Mouse (Mus musculus) olfactory bulb, adult 2 months (tissue): Measurements from ENCODE around the gene Drg2. TPM values are rescaled to one million over a fixed set of nuclear protein-coding genes. Genes with fewer than 3 reads are reported as not detected.
"Not testable (repeated sequence)": the region's sequence is repeated elsewhere in the genome, so short reads cannot be mapped to it uniquely, and the experiment has no call there.

Source experiments
- H3K27ac ChIP-seq: fragments of 200-500 bp; 2 replicates; pipeline ENCODE4 v1.5.1; 2012; ENCODE audit warnings: low read depth, low read length; ENCODE audit not compliant: insufficient read depth
- H3K4me1 ChIP-seq: fragments of 200-500 bp; 2 replicates; pipeline ENCODE4 v1.6.1; 2012; ENCODE audit warnings: low read length; ENCODE audit not compliant: control insufficient read depth, insufficient read depth
- H3K4me3 ChIP-seq: fragments of 200-500 bp; 2 replicates; pipeline ENCODE4 v1.5.1; 2012; ENCODE audit warnings: mild to moderate bottlenecking, low read depth, low read length, moderate library complexity; ENCODE audit not compliant: insufficient read depth
- CTCF ChIP-seq: fragments of 200-500 bp; IDR thresholded peaks from 2 replicates; pipeline ENCODE4 v1.5.1; 2012; ENCODE audit warnings: low read depth, mild to moderate bottlenecking, low read length, moderate library complexity; ENCODE audit not compliant: insufficient read depth
- POLR2A ChIP-seq: fragments of 200-500 bp; IDR thresholded peaks from 2 replicates; pipeline ENCODE4 v1.6.1; 2012; ENCODE audit warnings: mild to moderate bottlenecking, low read depth, low read length, moderate library complexity; ENCODE audit not compliant: insufficient read depth
- WGBS: fragments of 180-500 bp; shearing (Covaris S2); methylation state at CpG from one replicate; pipeline ENCODE4 v1.1.7; 2018; 5-methylcytosine and 5-hydroxymethylcytosine counted together
- polyA plus RNA-seq: library from polyadenylated mRNA; stranded (reverse); fragments of >200 nt; gene quantifications from 2 replicates; pipeline ENCODE4 v1.2.4, GENCODE M21; 2012; ENCODE audit warnings: low replicate concordance; ENCODE audit not compliant: missing spikeins, insufficient read depth, insufficient read length

Drg2 gene
- polyA plus RNA-seq, 1 experiment, result not detected

DNA sequence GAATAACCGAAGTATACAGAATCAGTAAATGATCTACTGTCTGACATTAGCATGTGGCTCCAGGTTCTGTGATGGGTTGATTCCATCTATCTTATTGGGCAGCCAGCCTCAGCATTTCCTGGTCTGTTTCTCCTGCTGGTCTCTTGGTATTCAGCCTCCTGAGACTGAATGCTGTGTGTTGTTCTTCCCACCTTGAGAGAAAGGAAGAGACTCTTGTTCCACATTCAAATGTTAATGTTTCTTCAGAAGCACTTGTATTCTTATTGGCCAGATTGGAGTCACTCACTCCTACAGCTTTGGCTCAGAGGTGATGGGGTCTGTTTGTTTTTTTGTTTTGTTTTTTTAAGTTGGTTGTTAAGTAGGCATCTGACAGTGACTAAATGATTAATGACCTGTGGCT, 31.4 kb upstream of the Drg2 start:
- WGBS, result 93% methylated on average over 1 of the region's 1 CpGs
- no peak overlapping the region for H3K4me3 ChIP-seq
- no peak overlapping the region for H3K27ac ChIP-seq
- H3K4me1 ChIP-seq, result peaks cover 7% of the 10 kb centered on the region
- TF ChIP-seq CTCF, result no peak
- TF ChIP-seq POLR2A, result no peak

GRCm38 (mm10) chr11:60426417-60426816, 28.0 kb upstream of the Drg2 start:
- TF ChIP-seq CTCF (no peak), POLR2A (no peak)
- WGBS, result 91% methylated on average over 1 of the region's 1 CpGs
- no peaks in the 10 kb centered on the region for H3K4me1 ChIP-seq

DNA sequence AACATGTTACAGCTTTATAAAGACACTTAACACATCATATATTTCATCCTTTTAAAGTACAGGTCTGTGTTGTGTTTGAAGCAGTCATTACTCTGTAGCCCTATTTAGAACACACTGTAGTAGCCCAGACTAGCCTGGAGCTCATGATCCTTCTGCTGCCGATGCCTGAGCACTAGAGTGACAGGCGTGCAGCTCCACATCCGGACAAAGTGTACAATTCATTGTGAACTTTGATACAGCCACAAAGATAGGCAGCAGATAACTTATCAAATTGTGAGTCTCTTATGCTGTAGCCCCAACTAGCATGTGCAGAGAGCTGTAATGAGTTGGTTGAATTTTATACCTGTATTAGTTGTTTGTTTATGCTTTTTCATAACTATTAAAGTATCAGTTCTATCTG, 26.8 kb upstream of the Drg2 start:
- Histone ChIP-seq H3K4me3 (no peak overlapping the region), H3K27ac (no peak overlapping the region), H3K4me1 (no peaks in the 10 kb centered on the region)
- TF ChIP-seq CTCF, result no peak
- TF ChIP-seq POLR2A, result no peak
- WGBS, result 95% methylated on average over 3 of the region's 3 CpGs

More at GRCm38 (mm10) chr11:60426417-60426816, 28.0 kb upstream of the Drg2 start:
- Histone ChIP-seq H3K4me3 (no peak overlapping the region), H3K27ac (no peak overlapping the region)

GRCm38 (mm10) chr11:60433501-60433900, 20.9 kb upstream of the Drg2 start:
- no peaks in the 10 kb centered on the region for H3K4me1 ChIP-seq
- no peak overlapping the region for H3K4me3 ChIP-seq
- no peak overlapping the region for H3K27ac ChIP-seq
- TF ChIP-seq CTCF (no peak), POLR2A (no peak)

GRCm38 (mm10) chr11:60435133-60435532, 19.3 kb upstream of the Drg2 start:
- no peak for TF ChIP-seq CTCF
- TF ChIP-seq POLR2A, result no peak
- Histone ChIP-seq H3K4me3 (no peak overlapping the region), H3K4me1 (no peaks in the 10 kb centered on the region), H3K27ac (no peak overlapping the region)
- WGBS, result 97% methylated on average over 1 of the region's 1 CpGs

- WGBS, result 67% methylated on average over 3 of the region's 3 CpGs
- TF ChIP-seq CTCF (no peak), POLR2A (no peak)
- no peaks in the 10 kb centered on the region for H3K4me1 ChIP-seq
- H3K4me3 ChIP-seq, result no peak overlapping the region
- H3K27ac ChIP-seq, result no peak overlapping the region
Observed at GRCm38 (mm10) chr11:60436618-60437017, 17.8 kb upstream of the Drg2 start.

DNA sequence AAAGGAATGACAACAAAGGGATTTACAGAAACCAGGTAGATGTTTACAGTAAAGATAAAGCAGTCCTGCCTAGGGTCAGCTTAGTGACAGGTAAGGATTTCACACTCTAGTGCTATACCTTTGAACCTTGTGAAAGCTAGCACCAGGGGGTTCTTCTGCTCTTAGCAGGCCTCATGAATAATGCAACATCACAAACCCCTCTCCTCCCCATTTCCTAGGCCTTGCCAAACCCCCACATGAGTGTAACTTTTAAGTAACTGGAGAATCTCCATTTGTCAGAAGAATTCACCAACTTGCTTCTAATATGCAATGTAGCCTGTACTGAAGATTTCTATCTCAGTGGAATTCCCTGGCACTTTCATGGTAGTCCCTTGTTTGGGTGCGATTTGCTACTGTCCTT, 14.8 kb upstream of the Drg2 start:
- 33% methylated on average over 1 of the region's 1 CpGs for WGBS
- not testable (repeated sequence) for H3K4me3 ChIP-seq, H3K27ac ChIP-seq, H3K4me1 ChIP-seq

DNA sequence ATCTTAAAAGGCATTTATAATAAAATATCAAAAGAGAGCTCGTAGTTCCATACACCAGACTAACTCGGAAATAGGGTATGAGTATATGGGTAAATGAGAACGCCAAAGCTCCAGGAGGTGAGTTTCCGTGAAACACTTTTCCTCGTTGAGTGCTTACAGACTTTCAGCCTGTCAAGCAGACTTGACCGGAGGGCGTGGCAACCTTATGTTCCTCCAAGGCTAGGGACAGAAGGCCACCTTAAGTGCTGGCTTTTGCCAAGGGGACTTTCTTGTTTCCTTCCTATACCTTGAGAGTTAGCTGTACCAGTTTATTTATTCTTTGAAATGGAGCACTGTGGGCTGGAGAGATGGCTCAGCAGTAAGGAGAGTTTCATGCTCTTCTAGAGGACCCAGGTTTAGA, 14.2 kb upstream of the Drg2 start:
- H3K27ac ChIP-seq, result no peak overlapping the region
- H3K4me1 ChIP-seq, result no peaks in the 10 kb centered on the region
- WGBS, result 52% methylated on average over 7 of the region's 7 CpGs
- no peak for TF ChIP-seq POLR2A
- TF ChIP-seq CTCF, result no peak
- no peak overlapping the region for H3K4me3 ChIP-seq

- Histone ChIP-seq H3K27ac (no peak overlapping the region), H3K4me1 (no peaks in the 10 kb centered on the region), H3K4me3 (no peak overlapping the region)
- TF ChIP-seq CTCF (no peak), POLR2A (no peak)
- WGBS, result 85% methylated on average over 6 of the region's 6 CpGs
Observed at GRCm38 (mm10) chr11:60442896-60443295, 11.5 kb upstream of the Drg2 start.

DNA sequence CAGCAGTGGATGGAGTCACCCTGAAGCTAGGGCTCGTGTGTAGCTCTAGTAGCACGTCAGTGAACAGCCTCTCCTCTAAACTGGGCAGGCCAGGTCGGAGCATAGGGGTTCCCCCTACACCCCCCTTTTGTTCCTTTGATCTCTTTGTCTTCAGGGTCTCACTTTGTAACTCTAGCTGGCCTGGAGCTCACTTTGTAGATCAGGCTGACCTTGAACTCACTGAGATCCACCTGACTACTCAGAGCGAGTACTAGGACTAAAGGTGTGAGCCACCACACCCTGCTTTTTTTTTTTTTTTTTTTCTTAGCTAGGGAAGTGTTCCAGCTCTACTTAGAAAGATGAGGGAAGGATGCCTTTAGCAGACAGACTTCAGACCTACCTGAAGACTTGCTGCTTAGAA, 10.4 kb upstream of the Drg2 start:
- Histone ChIP-seq H3K27ac (no peak overlapping the region), H3K4me3 (no peak overlapping the region), H3K4me1 (no peaks in the 10 kb centered on the region)
- WGBS, result 73% methylated on average over 4 of the region's 4 CpGs
- TF ChIP-seq CTCF, result no peak
- no peak for TF ChIP-seq POLR2A
